Mouse (Mus musculus): ENCODE results near the gene Tcp11l2. TPM values are rescaled to one million over a fixed set of nuclear protein-coding genes. Genes with fewer than 3 reads are reported as not detected.

Tcp11l2 gene
- polyA plus RNA-seq, 1 experiment from 2014 or later, result 29.8 TPM

- Histone ChIP-seq H3K4me1 (ENCODE audit: insufficient read depth) (no peaks in the 10 kb centered on the region; the same call in 1 of the 2 replicates), H3K4me3 (ENCODE audit: low read depth, low read length) (no peak overlapping the region), H3K27me3 (ENCODE audit: insufficient read depth, low read length) (no peaks in the 10 kb centered on the region), H3K36me3 (replicated peaks; ENCODE audit: insufficient read depth, low read length) (peaks cover 48% of the 10 kb centered on the region), H3K4me2 (ENCODE audit: low read depth, low read length) (no peak overlapping the region), H3K27ac (ENCODE audit: low read depth) (no peak overlapping the region), H3K9ac (replicated peaks) (no peak overlapping the region), H3K9me3 (ENCODE audit: low read length) (no peaks in the 10 kb centered on the region)
- no peak for TF ChIP-seq EP300 (IDR thresholded peaks at IDR 0.05; ENCODE audit: low read depth)
- no peak for TF ChIP-seq CTCF (IDR thresholded peaks at IDR 0.05; ENCODE audit: low read depth)
- WGBS (ENCODE audit: insufficient replicate concordance), result 75% methylated on average over 8 of the region's 8 CpGs
- no peak for DNase-seq
- no peak for ATAC-seq
Measured at GRCm38 (mm10) chr10:84613366-84613765, 36.9 kb downstream of the Tcp11l2 start.

GRCm38 (mm10) chr10:84615076-84615475 lies 38.6 kb downstream of the Tcp11l2 start:
- Histone ChIP-seq H3K9me3 (ENCODE audit: low read length) (no peaks in the 10 kb centered on the region), H3K36me3 (replicated peaks; ENCODE audit: insufficient read depth, low read length) (peaks cover 33% of the 10 kb centered on the region), H3K27me3 (ENCODE audit: insufficient read depth, low read length) (no peaks in the 10 kb centered on the region), H3K4me1 (ENCODE audit: insufficient read depth) (no peaks in the 10 kb centered on the region; the same call in 1 of the 2 replicates), H3K9ac (replicated peaks) (no peak overlapping the region), H3K4me2 (ENCODE audit: low read depth, low read length) (no peak overlapping the region), H3K4me3 (ENCODE audit: low read depth, low read length) (no peak overlapping the region), H3K27ac (ENCODE audit: low read depth) (no peak overlapping the region; the same call in 1 of the 2 replicates)
- TF ChIP-seq CTCF (IDR thresholded peaks at IDR 0.05; ENCODE audit: low read depth) (no peak), EP300 (IDR thresholded peaks at IDR 0.05; ENCODE audit: low read depth) (no peak)
- no peak for ATAC-seq
- no peak for DNase-seq
- 68% methylated on average over 3 of the region's 3 CpGs for WGBS (ENCODE audit: insufficient replicate concordance)

- WGBS (ENCODE audit: insufficient replicate concordance), result 6% methylated on average over 53 of the region's 53 CpGs
Measured at GRCm38 (mm10) chr10:84621826-84622790, 45.7 kb downstream of the Tcp11l2 start, which contains the start of gene Polr3b. Gene Polr3b (plus strand): TSS chr10:84622292.

DNA sequence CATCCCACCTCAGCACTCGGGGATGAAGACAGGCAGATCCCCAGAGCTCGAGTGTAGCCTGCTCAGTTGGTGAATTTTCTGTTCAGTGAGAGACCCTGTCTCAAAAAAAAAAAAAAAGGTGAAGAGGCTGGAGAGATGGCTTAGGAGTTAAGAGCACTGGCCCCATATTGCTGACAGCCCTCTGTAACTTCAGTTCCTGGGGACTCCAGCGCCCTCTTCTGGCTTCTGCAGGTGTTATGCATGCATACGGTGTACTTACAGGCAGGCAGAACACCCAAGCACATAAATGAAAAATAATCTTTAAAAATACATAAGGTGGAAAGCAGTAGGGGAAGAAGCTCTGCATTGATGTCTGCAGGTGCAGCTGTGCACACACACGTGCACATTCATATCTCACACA lies 54.8 kb downstream of the Tcp11l2 start:
- H3K4me1 ChIP-seq (ENCODE audit: insufficient read depth), result no peaks in the 10 kb centered on the region
- H3K36me3 ChIP-seq (replicated peaks; ENCODE audit: insufficient read depth, low read length), result peaks cover 50% of the 10 kb centered on the region
- TF ChIP-seq EP300 (IDR thresholded peaks at IDR 0.05; ENCODE audit: low read depth) (no peak), CTCF (IDR thresholded peaks at IDR 0.05; ENCODE audit: low read depth) (peak; percentile 68)
- DNase-seq (peak; percentile 64), ATAC-seq (no peak)
- H3K4me3 ChIP-seq (ENCODE audit: low read depth, low read length), result no peak overlapping the region
- H3K4me2 ChIP-seq (ENCODE audit: low read depth, low read length), result no peak overlapping the region
- H3K27ac ChIP-seq (ENCODE audit: low read depth), result no peak overlapping the region
- no peaks in the 10 kb centered on the region for H3K27me3 ChIP-seq (ENCODE audit: insufficient read depth, low read length)
- WGBS (ENCODE audit: insufficient replicate concordance), result 60% methylated on average over 5 of the region's 5 CpGs
- no peaks in the 10 kb centered on the region for H3K9me3 ChIP-seq (ENCODE audit: low read length)
- H3K9ac ChIP-seq (replicated peaks), result no peak overlapping the region

More at GRCm38 (mm10) chr10:84621826-84622790, 45.7 kb downstream of the Tcp11l2 start, which contains the start of gene Polr3b:
- TF ChIP-seq CTCF (IDR thresholded peaks at IDR 0.05; ENCODE audit: low read depth), result peak; percentile 24; the same call in 1 of the 2 replicates
- TF ChIP-seq EP300 (IDR thresholded peaks at IDR 0.05; ENCODE audit: low read depth), result peak; percentile 75; the same call in 1 of the 2 replicates
- peak within 1 kb of the TSS; percentile 74 for H3K4me3 ChIP-seq (ENCODE audit: low read depth, low read length)
- H3K36me3 ChIP-seq (replicated peaks; ENCODE audit: insufficient read depth, low read length), result no peaks in the 10 kb centered on the region
- H3K9me3 ChIP-seq (ENCODE audit: low read length), result no peaks in the 10 kb centered on the region
- H3K4me1 ChIP-seq (ENCODE audit: insufficient read depth), result peaks cover 17% of the 10 kb centered on the region
- H3K4me2 ChIP-seq (ENCODE audit: low read depth, low read length), result peak within 1 kb of the TSS; percentile 98
- DNase-seq (peak; percentile 93), ATAC-seq (peak; percentile 99)
- H3K27ac ChIP-seq (ENCODE audit: low read depth), result peak within 1 kb of the TSS; percentile 94
- no peaks in the 10 kb centered on the region for H3K27me3 ChIP-seq (ENCODE audit: insufficient read depth, low read length)
- peak within 1 kb of the TSS; percentile 66 for H3K9ac ChIP-seq (replicated peaks)

DNA sequence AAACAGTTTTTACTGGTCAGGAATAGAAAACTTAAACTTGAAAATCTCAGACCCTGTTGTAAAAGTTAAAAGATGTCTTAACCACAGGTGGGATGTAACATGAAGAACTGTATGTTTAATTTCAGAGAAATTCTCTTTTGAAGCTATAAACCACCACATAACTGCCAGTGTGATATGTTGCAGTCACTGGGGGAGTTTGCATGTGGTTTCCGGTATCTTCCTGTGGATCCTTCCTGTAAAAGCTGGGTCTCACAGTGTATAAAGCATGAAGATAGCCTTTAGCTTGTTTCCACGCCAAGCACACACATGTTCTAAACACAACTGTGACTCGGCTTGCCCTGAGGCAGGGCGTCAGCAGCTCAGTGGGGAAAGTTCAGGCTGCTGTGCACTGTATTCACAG lies 55.6 kb downstream of the Tcp11l2 start:
- H3K36me3 ChIP-seq (replicated peaks; ENCODE audit: insufficient read depth, low read length), result peaks cover 54% of the 10 kb centered on the region
- ATAC-seq (no peak), DNase-seq (no peak)
- no peaks in the 10 kb centered on the region for H3K9me3 ChIP-seq (ENCODE audit: low read length)
- H3K4me2 ChIP-seq (ENCODE audit: low read depth, low read length), result no peak overlapping the region
- no peaks in the 10 kb centered on the region for H3K4me1 ChIP-seq (ENCODE audit: insufficient read depth)
- 85% methylated on average over 4 of the region's 4 CpGs for WGBS (ENCODE audit: insufficient replicate concordance)
- TF ChIP-seq CTCF (IDR thresholded peaks at IDR 0.05; ENCODE audit: low read depth) (no peak), EP300 (IDR thresholded peaks at IDR 0.05; ENCODE audit: low read depth) (no peak)
- no peak overlapping the region for H3K9ac ChIP-seq (replicated peaks)
- no peak overlapping the region for H3K4me3 ChIP-seq (ENCODE audit: low read depth, low read length)
- no peak overlapping the region for H3K27ac ChIP-seq (ENCODE audit: low read depth)
- no peaks in the 10 kb centered on the region for H3K27me3 ChIP-seq (ENCODE audit: insufficient read depth, low read length)

GRCm38 (mm10) chr10:84636656-84637055 lies 60.2 kb downstream of the Tcp11l2 start:
- no peak overlapping the region for H3K9ac ChIP-seq (replicated peaks)
- DNase-seq, result no peak
- H3K4me1 ChIP-seq (ENCODE audit: insufficient read depth), result no peaks in the 10 kb centered on the region
- no peak overlapping the region for H3K4me2 ChIP-seq (ENCODE audit: low read depth, low read length)
- H3K36me3 ChIP-seq (replicated peaks; ENCODE audit: insufficient read depth, low read length), result peaks cover 48% of the 10 kb centered on the region
- ATAC-seq, result no peak
- H3K27me3 ChIP-seq (ENCODE audit: insufficient read depth, low read length), result no peaks in the 10 kb centered on the region
- 94% methylated on average over 10 of the region's 10 CpGs for WGBS (ENCODE audit: insufficient replicate concordance)
- TF ChIP-seq EP300 (IDR thresholded peaks at IDR 0.05; ENCODE audit: low read depth) (no peak), CTCF (IDR thresholded peaks at IDR 0.05; ENCODE audit: low read depth) (no peak)
- H3K9me3 ChIP-seq (ENCODE audit: low read length), result no peaks in the 10 kb centered on the region
- no peak overlapping the region for H3K27ac ChIP-seq (ENCODE audit: low read depth)
- no peak overlapping the region for H3K4me3 ChIP-seq (ENCODE audit: low read depth, low read length)

Data from liver, postnatal 0 days (tissue).